ENCODE assay signal across 18 mouse cellular contexts in genomic region chr13:99509896-99510295, GRCm38 (mm10). TPM values are rescaled to one million over a fixed set of nuclear protein-coding genes. Genes with fewer than 3 reads are reported as not detected.
DNase-seq lines count a peak whose midpoint lies in the region; ATAC-seq lines count a peak whose summit lies in the region.
"Had no signal": no experiment of that assay in that cellular context is flagged by ENCODE, and none has a peak within 500 bp of the region (broad histone marks: within the 10 kb centered on the region; RNA-seq: fewer than 3 reads in every experiment).

No protein-coding gene starts in this region.

- no peak overlapping the region for H3K27ac ChIP-seq in midbrain, embryonic 13.5 days
- H3K27ac ChIP-seq in midbrain, embryonic 11.5 days (ENCODE audit: low read depth, low read length) = no peak overlapping the region
- no peak overlapping the region for H3K27ac ChIP-seq in hindbrain, embryonic 13.5 days
- H3K27ac ChIP-seq in midbrain, embryonic 15.5 days = no peak overlapping the region
- no peak overlapping the region for H3K27ac ChIP-seq in intestine, embryonic 16.5 days (ENCODE audit: low read length)
- H3K27ac ChIP-seq: embryonic facial prominence, embryonic 12.5 days; limb, embryonic 15.5 days; stomach, postnatal 0 days had no signal

- WGBS in midbrain, embryonic 13.5 days = 26% methylated on average over 4 of the region's 4 CpGs
- WGBS in midbrain, embryonic 11.5 days = 50% methylated on average over 4 of the region's 4 CpGs
- WGBS in hindbrain, embryonic 13.5 days = 13% methylated on average over 4 of the region's 4 CpGs
- WGBS in midbrain, embryonic 15.5 days = 30% methylated on average over 4 of the region's 4 CpGs
- WGBS in intestine, embryonic 16.5 days = 75% methylated on average over 4 of the region's 4 CpGs

- peak overlapping the region; percentile 21 for H3K4me2 ChIP-seq in midbrain, embryonic 13.5 days (replicated peaks)
- no peak overlapping the region for H3K4me2 ChIP-seq in midbrain, embryonic 11.5 days
- H3K4me2 ChIP-seq in hindbrain, embryonic 13.5 days = peak overlapping the region; percentile 40
- peak overlapping the region; percentile 30 for H3K4me2 ChIP-seq in midbrain, embryonic 15.5 days
- no peak overlapping the region for H3K4me2 ChIP-seq in intestine, embryonic 16.5 days (ENCODE audit: low read depth, low read length)
- H3K4me2 ChIP-seq: embryonic facial prominence, embryonic 12.5 days; limb, embryonic 15.5 days had no signal

- H3K4me1 ChIP-seq in midbrain, embryonic 13.5 days (replicated peaks) = peaks cover 62% of the 10 kb centered on the region
- peaks cover 27% of the 10 kb centered on the region for H3K4me1 ChIP-seq in midbrain, embryonic 11.5 days (ENCODE audit: control insufficient read depth, insufficient read depth, low read length)
- H3K4me1 ChIP-seq in hindbrain, embryonic 13.5 days (replicated peaks) = peaks cover 71% of the 10 kb centered on the region
- peaks cover 63% of the 10 kb centered on the region for H3K4me1 ChIP-seq in midbrain, embryonic 15.5 days
- H3K4me1 ChIP-seq in intestine, embryonic 16.5 days (ENCODE audit: control insufficient read depth, insufficient read depth, low read length) = peaks cover 14% of the 10 kb centered on the region; the same call in 1 of the 2 replicates

- no peaks in the 10 kb centered on the region for H3K9me3 ChIP-seq in midbrain, embryonic 13.5 days
- no peaks in the 10 kb centered on the region for H3K9me3 ChIP-seq in midbrain, embryonic 11.5 days (ENCODE audit: control insufficient read depth, low read length)
- H3K9me3 ChIP-seq in hindbrain, embryonic 13.5 days = no peaks in the 10 kb centered on the region
- no peaks in the 10 kb centered on the region for H3K9me3 ChIP-seq in midbrain, embryonic 15.5 days
- no peaks in the 10 kb centered on the region for H3K9me3 ChIP-seq in intestine, embryonic 16.5 days (ENCODE audit: control insufficient read depth, low read length)
- H3K9me3 ChIP-seq: embryonic facial prominence, embryonic 12.5 days; limb, embryonic 15.5 days; megakaryocyte, embryonic 14.5 days had no signal

- no peak for DNase-seq in midbrain, embryonic 11.5 days (ENCODE audit: low spot score, missing footprints)
- no peak for DNase-seq in layer of hippocampus, postnatal 36 days
- no peak for DNase-seq in left cerebral cortex, adult 18-20 months (ENCODE audit: low spot score in 2 of 2)
- DNase-seq: cerebellum, postnatal 10 days; heart, postnatal 4 days; kidney, adult 11 months; kidney, postnatal 10 days; lung, postnatal 10 days had no signal

- H3K27me3 ChIP-seq in midbrain, embryonic 13.5 days = no peaks in the 10 kb centered on the region
- H3K27me3 ChIP-seq in midbrain, embryonic 11.5 days (ENCODE audit: control insufficient read depth, insufficient read depth, low read length) = no peaks in the 10 kb centered on the region
- H3K27me3 ChIP-seq in hindbrain, embryonic 13.5 days = no peaks in the 10 kb centered on the region
- no peaks in the 10 kb centered on the region for H3K27me3 ChIP-seq in midbrain, embryonic 15.5 days (replicated peaks)
- H3K27me3 ChIP-seq in intestine, embryonic 16.5 days (replicated peaks; ENCODE audit: control insufficient read depth, insufficient read depth, low read length) = 0 out of 2 replicates have a peak, but pooled peaks cover 2% of the 10 kb centered on the region
- H3K27me3 ChIP-seq: embryonic facial prominence, embryonic 12.5 days; limb, embryonic 15.5 days had no signal

- H3K4me3 ChIP-seq in midbrain, embryonic 13.5 days (replicated peaks) = no peak overlapping the region
- no peak overlapping the region for H3K4me3 ChIP-seq in midbrain, embryonic 11.5 days (ENCODE audit: low read depth, low read length)
- 0 out of 2 replicates have a peak overlapping the region, but pooled peaks have one; percentile 7 for H3K4me3 ChIP-seq in hindbrain, embryonic 13.5 days
- no peak overlapping the region for H3K4me3 ChIP-seq in midbrain, embryonic 15.5 days
- H3K4me3 ChIP-seq in intestine, embryonic 16.5 days (ENCODE audit: low read length) = no peak overlapping the region
- H3K4me3 ChIP-seq: embryonic facial prominence, embryonic 12.5 days; limb, embryonic 15.5 days; megakaryocyte, embryonic 14.5 days had no signal

- H3K36me3 ChIP-seq in midbrain, embryonic 13.5 days = peaks cover 43% of the 10 kb centered on the region
- peaks cover 28% of the 10 kb centered on the region for H3K36me3 ChIP-seq in midbrain, embryonic 11.5 days (ENCODE audit: control insufficient read depth, insufficient read depth, low read length)
- peaks cover 35% of the 10 kb centered on the region for H3K36me3 ChIP-seq in hindbrain, embryonic 13.5 days
- peaks cover 22% of the 10 kb centered on the region; the same call in 1 of the 2 replicates for H3K36me3 ChIP-seq in midbrain, embryonic 15.5 days (replicated peaks)
- no peaks in the 10 kb centered on the region for H3K36me3 ChIP-seq in intestine, embryonic 16.5 days (ENCODE audit: control insufficient read depth, insufficient read depth, low read length)
- H3K36me3 ChIP-seq: G1E had no signal

- no peak for ATAC-seq in midbrain, embryonic 13.5 days
- no peak for ATAC-seq in midbrain, embryonic 11.5 days (ENCODE audit: low FRiP score)
- ATAC-seq in hindbrain, embryonic 13.5 days (ENCODE audit: low FRiP score) = no peak
- no peak for ATAC-seq in midbrain, embryonic 15.5 days (replicated peaks)
- ATAC-seq in intestine, embryonic 16.5 days = no peak
- ATAC-seq: CD4-positive, CD25-positive, alpha-beta regulatory T cell, adult 4 months had no signal

- H3K9ac ChIP-seq in midbrain, embryonic 13.5 days (replicated peaks) = no peak overlapping the region
- no peak overlapping the region for H3K9ac ChIP-seq in midbrain, embryonic 11.5 days (ENCODE audit: low read length)
- H3K9ac ChIP-seq in hindbrain, embryonic 13.5 days = peak overlapping the region; percentile 29; the same call in 1 of the 2 replicates
- H3K9ac ChIP-seq in midbrain, embryonic 15.5 days = no peak overlapping the region
- no peak overlapping the region for H3K9ac ChIP-seq in intestine, embryonic 16.5 days (ENCODE audit: low read depth, low read length)
- H3K9ac ChIP-seq: embryonic facial prominence, embryonic 12.5 days; limb, embryonic 15.5 days had no signal

RNA-seq across cellular contexts. Expression of gene Map1b, which starts 6.4 kb away (rescaled TPM):
- 2,051 and 2,103 TPM in 2 replicates for polyA plus RNA-seq in midbrain, embryonic 13.5 days (2015; fragmentation: Nextera tagmentation; extraction: Ambion mirVana)
- polyA plus RNA-seq in midbrain, embryonic 11.5 days (2014; fragmentation: Nextera tagmentation; extraction: Ambion mirVana) = 911 and 979 TPM in 2 replicates
- polyA plus RNA-seq in hindbrain, embryonic 13.5 days (2015; fragmentation: Nextera tagmentation; extraction: Ambion mirVana) = 2,103 and 2,232 TPM in 2 replicates
- 2,126 and 2,223 TPM in 2 replicates for polyA plus RNA-seq in midbrain, embryonic 15.5 days (2015; fragmentation: Nextera tagmentation; extraction: Ambion mirVana)
- 100 to 1,000 TPM; 679 to 727 TPM for total RNA-seq in layer of hippocampus, postnatal 36 days (2021)
- polyA plus RNA-seq in intestine, embryonic 16.5 days (2015; fragmentation: Nextera tagmentation; extraction: Ambion mirVana) = 81.4 and 91.4 TPM in 2 replicates
- 100 to 1,000 TPM; 597 to 612 TPM for total RNA-seq in left cerebral cortex, adult 18-20 months (2021)
- polyA plus RNA-seq: G1E had no signal

Comparison
In these comparisons a context has a peak if more than half of its experiments do, and no peak if none do; other contexts are left out.
1. H3K4me2 ChIP-seq: peak in midbrain, embryonic 13.5 days (single experiment), hindbrain, embryonic 13.5 days (single experiment) and midbrain, embryonic 15.5 days (single experiment); none in midbrain, embryonic 11.5 days (single experiment) and intestine, embryonic 16.5 days (single experiment).